Mouse (Mus musculus): ENCODE results near the gene Cdh23.
A peak's percentile ranks its signal among the peaks of the same experiment; 100 is the strongest.
"Not testable (repeated sequence)": the region's sequence is repeated elsewhere in the genome, so short reads cannot be mapped to it uniquely, and the experiment has no call there.

The Cdh23 gene

GRCm38 (mm10) chr10:60696390-60696789 lies at the start of gene Cdh23:
TSS of gene Cdh23 (minus strand) at chr10:60696490.
- no peak for DNase-seq (ENCODE audit: low spot score)

- peak; percentile 44 for DNase-seq (ENCODE audit: low spot score)
These were observed 48.4 kb upstream of the Cdh23 start for GRCm38 (mm10) chr10:60744543-60745290.

GRCm38 (mm10) chr10:60743681-60744080 lies 47.4 kb upstream of the Cdh23 start:
- DNase-seq (ENCODE audit: low spot score): no peak

GRCm38 (mm10) chr10:60742942-60743341 lies 46.7 kb upstream of the Cdh23 start:
- no peak for DNase-seq (ENCODE audit: low spot score)

GRCm38 (mm10) chr10:60742296-60742695 lies 46.0 kb upstream of the Cdh23 start:
- DNase-seq (ENCODE audit: low spot score): not testable (repeated sequence)

GRCm38 (mm10) chr10:60741435-60741834 lies 45.1 kb upstream of the Cdh23 start:
- DNase-seq (ENCODE audit: low spot score): no peak

- no peak for DNase-seq (ENCODE audit: low spot score)
These were observed 43.5 kb upstream of the Cdh23 start for GRCm38 (mm10) chr10:60739619-60740363.

- DNase-seq (ENCODE audit: low spot score): peak; percentile 40
These were observed 41.8 kb upstream of the Cdh23 start for GRCm38 (mm10) chr10:60737886-60738640.

GRCm38 (mm10) chr10:60737169-60737728 lies 41.0 kb upstream of the Cdh23 start:
- no peak for DNase-seq (ENCODE audit: low spot score)

- no peak for DNase-seq (ENCODE audit: low spot score)
These were observed 39.4 kb upstream of the Cdh23 start for GRCm38 (mm10) chr10:60735737-60736136.

GRCm38 (mm10) chr10:60733471-60733870 lies 37.2 kb upstream of the Cdh23 start:
- no peak for DNase-seq (ENCODE audit: low spot score)

GRCm38 (mm10) chr10:60732397-60732861 lies 36.1 kb upstream of the Cdh23 start:
- peak; percentile 69 for DNase-seq (ENCODE audit: low spot score)

GRCm38 (mm10) chr10:60731742-60732141 lies 35.5 kb upstream of the Cdh23 start:
- DNase-seq (ENCODE audit: low spot score): no peak

- no peak for DNase-seq (ENCODE audit: low spot score)
These were observed 31.0 kb upstream of the Cdh23 start for GRCm38 (mm10) chr10:60727301-60727700.

- no peak for DNase-seq (ENCODE audit: low spot score)
These were observed 30.6 kb upstream of the Cdh23 start for GRCm38 (mm10) chr10:60726896-60727295.

GRCm38 (mm10) chr10:60724496-60724895 lies 28.2 kb upstream of the Cdh23 start:
- DNase-seq (ENCODE audit: low spot score): no peak

GRCm38 (mm10) chr10:60723345-60723744 lies 27.1 kb upstream of the Cdh23 start:
- DNase-seq (ENCODE audit: low spot score): no peak

- no peak for DNase-seq (ENCODE audit: low spot score)
These were observed 25.4 kb upstream of the Cdh23 start for GRCm38 (mm10) chr10:60721640-60722039.

- DNase-seq (ENCODE audit: low spot score): no peak
These were observed 24.2 kb upstream of the Cdh23 start for GRCm38 (mm10) chr10:60720461-60720860.

GRCm38 (mm10) chr10:60718491-60718890 lies 22.2 kb upstream of the Cdh23 start:
- DNase-seq (ENCODE audit: low spot score): no peak

GRCm38 (mm10) chr10:60716449-60716848 lies 20.2 kb upstream of the Cdh23 start:
- DNase-seq (ENCODE audit: low spot score): no peak

- not testable (repeated sequence) for DNase-seq (ENCODE audit: low spot score)
These were observed 16.0 kb upstream of the Cdh23 start for GRCm38 (mm10) chr10:60712299-60712698.
